Mouse (Mus musculus) testis, adult 2 months (tissue): Measurements from ENCODE around the gene Tbc1d8b.

Experiments used
- CTCF ChIP-seq: fragments of 200-500 bp; IDR thresholded peaks from 2 replicates; pipeline ENCODE4 v1.5.1; 2012; ENCODE audit warnings: low read depth, mild to moderate bottlenecking, inconsistent platforms, low read length, moderate library complexity; ENCODE audit not compliant: control insufficient read depth, insufficient read depth, insufficient replicate concordance
- POLR2A ChIP-seq: fragments of 200-500 bp; IDR thresholded peaks from 2 replicates; pipeline ENCODE4 v1.6.1; 2012; ENCODE audit warnings: low read depth, mild to moderate bottlenecking, inconsistent platforms, low read length, moderate library complexity; ENCODE audit not compliant: control insufficient read depth

DNA sequence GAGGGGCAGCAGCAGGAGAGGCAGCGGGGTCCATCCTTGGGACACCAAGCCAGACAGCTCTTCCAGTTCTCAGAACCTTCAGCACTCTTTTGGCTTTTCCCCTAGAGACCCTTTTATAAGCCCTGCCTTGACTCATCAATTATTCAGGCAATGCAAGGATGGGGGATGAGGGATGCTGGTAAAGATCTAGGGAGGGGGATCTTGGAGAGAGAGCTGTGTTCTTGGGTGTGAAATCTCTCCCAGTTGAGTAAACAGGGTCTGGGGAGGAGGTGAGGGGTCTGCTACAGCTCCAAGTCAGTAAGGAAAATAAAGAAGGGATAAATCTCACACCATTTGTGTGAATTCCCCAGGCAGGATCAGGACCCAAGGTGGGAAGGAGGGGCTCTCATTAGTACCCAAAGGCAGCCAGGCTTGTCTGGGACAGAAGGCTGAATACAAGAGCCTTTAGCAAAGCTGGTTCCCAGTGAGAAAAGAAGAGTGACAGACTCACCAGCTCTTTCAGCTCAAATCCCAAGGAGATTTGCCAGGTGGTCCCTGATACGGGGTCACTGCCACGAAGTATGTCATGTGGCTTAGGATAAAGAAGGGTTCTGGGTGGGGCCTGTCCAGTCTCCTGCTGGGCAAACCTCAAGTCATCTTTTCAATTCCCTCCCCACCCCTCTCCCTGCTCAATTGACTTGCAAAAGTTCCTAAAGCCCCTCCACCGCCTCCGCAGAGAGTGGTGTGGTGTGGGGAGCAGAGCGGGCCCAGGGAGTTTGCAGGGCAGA is 97.7 kb downstream of the Tbc1d8b start, which contains the start of gene Ripply1:
- no peak for TF ChIP-seq POLR2A
- no peak for TF ChIP-seq CTCF
